Mouse (Mus musculus): ENCODE results near the gene Socs3. TPM values are rescaled to one million over a fixed set of nuclear protein-coding genes. Genes with fewer than 3 reads are reported as not detected.

The Socs3 gene
- total RNA-seq (2014; rRNA removed) (7.8 and 11.0 TPM in 2 replicates), polyA plus RNA-seq (2015; fragmentation: Nextera tagmentation; extraction: Ambion mirVana) (6.5 and 8.4 TPM in 2 replicates)

DNA sequence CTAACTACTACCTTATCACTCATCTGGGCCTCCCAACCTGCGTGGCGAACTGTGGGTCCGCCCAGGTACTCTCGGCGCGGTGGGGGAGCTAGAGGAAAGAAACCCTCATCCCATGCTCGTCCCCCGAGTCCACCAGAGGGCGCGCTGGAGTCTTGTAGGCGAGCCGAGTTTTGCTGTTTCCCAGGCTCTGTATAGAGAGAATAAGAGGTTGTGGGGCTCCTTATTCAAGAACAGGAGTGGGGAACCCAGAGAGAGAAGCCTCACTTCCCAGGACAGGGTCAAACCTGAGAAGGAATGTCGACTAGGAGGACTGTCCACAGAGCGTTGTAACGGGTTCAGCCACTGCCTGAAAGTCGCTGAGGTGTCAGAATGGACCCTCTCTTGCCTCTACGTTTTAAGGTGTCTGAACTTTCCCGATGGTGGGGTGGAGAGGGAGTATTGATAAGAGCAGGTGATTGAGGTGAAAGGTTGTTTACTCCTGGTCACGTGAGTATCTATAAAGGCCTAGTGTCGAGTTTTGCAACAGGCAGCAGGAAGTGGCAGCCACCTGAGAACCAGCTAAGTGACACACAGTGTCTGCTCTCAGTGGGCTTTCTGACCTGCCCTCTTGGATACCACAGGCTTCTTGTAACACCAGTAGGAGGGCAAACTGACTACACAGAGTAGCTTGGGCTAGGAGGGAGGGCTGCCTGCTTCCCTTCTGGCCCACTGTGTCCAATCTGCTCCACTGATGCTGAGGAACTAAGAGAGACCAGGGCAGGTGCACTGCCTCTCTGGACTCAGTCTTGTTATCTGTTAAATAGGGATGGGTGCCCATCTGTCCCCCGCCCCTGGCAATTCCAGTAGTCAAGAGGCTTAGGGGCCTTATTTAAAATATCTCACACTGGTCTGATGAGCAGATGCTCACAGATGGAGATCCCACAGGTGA, at the start of gene Socs3:
Socs3 (minus strand) TSS at position 103 of the 928 bp plus-strand sequence.
- 11% methylated on average over 21 of the region's 21 CpGs for WGBS
- ATAC-seq, result peak; percentile 75
- peaks cover 17% of the 10 kb centered on the region for H3K4me1 ChIP-seq (ENCODE audit: insufficient read depth)

DNA sequence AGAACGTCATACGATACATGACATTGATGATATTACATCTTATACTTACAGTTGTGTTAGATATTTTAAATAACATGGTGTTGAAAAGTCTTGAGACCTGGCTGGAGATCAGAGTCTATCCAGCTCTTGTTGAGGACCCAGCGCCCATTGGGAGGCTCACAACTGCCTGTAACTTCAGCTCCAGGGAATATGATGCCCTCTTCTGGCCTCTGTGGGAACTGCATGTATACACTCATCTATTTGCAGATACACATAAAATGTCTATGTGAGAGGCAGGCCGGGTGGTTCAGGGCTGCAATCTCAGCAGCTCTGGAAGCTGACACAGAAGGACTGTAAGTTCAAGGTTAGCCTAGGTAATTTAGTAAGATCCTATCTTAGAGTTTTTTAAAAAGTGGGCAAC, 48.5 kb upstream of the Socs3 start:
- ATAC-seq (no peak), DNase-seq (no peak)
- Histone ChIP-seq H3K9ac (no peak overlapping the region), H3K4me1 (ENCODE audit: insufficient read depth) (no peaks in the 10 kb centered on the region), H3K9me3 (ENCODE audit: low read length) (no peaks in the 10 kb centered on the region), H3K4me2 (ENCODE audit: low read depth) (no peak overlapping the region), H3K36me3 (ENCODE audit: insufficient read depth) (peaks cover 36% of the 10 kb centered on the region; the same call in 1 of the 2 replicates), H3K27me3 (ENCODE audit: insufficient read depth, low read length) (no peaks in the 10 kb centered on the region), H3K4me3 (ENCODE audit: low read depth, low read length) (no peak overlapping the region), H3K27ac (ENCODE audit: low read depth, low read length) (no peak overlapping the region)
- peak; percentile 56 for TF ChIP-seq CTCF (IDR thresholded peaks at IDR 0.05; ENCODE audit: low read depth)
- 93% methylated on average over 4 of the region's 4 CpGs for WGBS

More for the DNA sequence above, at the start of gene Socs3:
- Histone ChIP-seq H3K9ac (peak within 1 kb of the TSS; percentile 76), H3K4me3 (ENCODE audit: low read depth, low read length) (peak within 1 kb of the TSS; percentile 62), H3K4me2 (ENCODE audit: low read depth) (peak within 1 kb of the TSS; percentile 95), H3K27ac (ENCODE audit: low read depth, low read length) (peak within 1 kb of the TSS; percentile 72), H3K9me3 (ENCODE audit: low read length) (no peaks in the 10 kb centered on the region), H3K27me3 (ENCODE audit: insufficient read depth, low read length) (no peaks in the 10 kb centered on the region), H3K36me3 (ENCODE audit: insufficient read depth) (no peaks in the 10 kb centered on the region)
- DNase-seq, result peak; percentile 95
- peak; percentile 94 for TF ChIP-seq CTCF (IDR thresholded peaks at IDR 0.05; ENCODE audit: low read depth)

- Histone ChIP-seq H3K9ac (no peak overlapping the region), H3K27ac (ENCODE audit: low read depth, low read length) (no peak overlapping the region), H3K36me3 (ENCODE audit: insufficient read depth) (peaks cover 23% of the 10 kb centered on the region; the same call in 1 of the 2 replicates), H3K9me3 (ENCODE audit: low read length) (no peaks in the 10 kb centered on the region), H3K27me3 (ENCODE audit: insufficient read depth, low read length) (no peaks in the 10 kb centered on the region), H3K4me3 (ENCODE audit: low read depth, low read length) (no peak overlapping the region), H3K4me2 (ENCODE audit: low read depth) (no peak overlapping the region), H3K4me1 (ENCODE audit: insufficient read depth) (no peaks in the 10 kb centered on the region)
- no peak for DNase-seq
- no peak for ATAC-seq
- no peak for TF ChIP-seq CTCF (IDR thresholded peaks at IDR 0.05; ENCODE audit: low read depth)
- WGBS, result 91% methylated on average over 8 of the region's 8 CpGs
These were observed 45.7 kb upstream of the Socs3 start for GRCm38 (mm10) chr11:118015381-118016145.

GRCm38 (mm10) chr11:118014391-118014995, 44.6 kb upstream of the Socs3 start:
- Histone ChIP-seq H3K4me2 (ENCODE audit: low read depth) (no peak overlapping the region), H3K4me3 (ENCODE audit: low read depth, low read length) (no peak overlapping the region), H3K27ac (ENCODE audit: low read depth, low read length) (no peak overlapping the region), H3K4me1 (ENCODE audit: insufficient read depth) (no peaks in the 10 kb centered on the region), H3K27me3 (ENCODE audit: insufficient read depth, low read length) (no peaks in the 10 kb centered on the region), H3K9ac (no peak overlapping the region), H3K36me3 (ENCODE audit: insufficient read depth) (peaks cover 13% of the 10 kb centered on the region; the same call in 1 of the 2 replicates), H3K9me3 (ENCODE audit: low read length) (no peaks in the 10 kb centered on the region)
- 88% methylated on average over 12 of the region's 12 CpGs for WGBS
- DNase-seq (no peak), ATAC-seq (no peak)
- TF ChIP-seq CTCF (IDR thresholded peaks at IDR 0.05; ENCODE audit: low read depth), result no peak

- H3K27me3 ChIP-seq (ENCODE audit: insufficient read depth, low read length), result no peaks in the 10 kb centered on the region
- H3K4me3 ChIP-seq (ENCODE audit: low read depth, low read length), result no peak overlapping the region
- peaks cover 10% of the 10 kb centered on the region; the same call in 1 of the 2 replicates for H3K36me3 ChIP-seq (ENCODE audit: insufficient read depth)
- no peak for DNase-seq
- H3K4me1 ChIP-seq (ENCODE audit: insufficient read depth), result no peaks in the 10 kb centered on the region
- TF ChIP-seq CTCF (IDR thresholded peaks at IDR 0.05; ENCODE audit: low read depth), result no peak
- H3K27ac ChIP-seq (ENCODE audit: low read depth, low read length), result no peak overlapping the region
- whole genome bisulfite sequencing, result 77% methylated on average over 2 of the region's 2 CpGs
- ATAC-seq, result no peak
- H3K4me2 ChIP-seq (ENCODE audit: low read depth), result no peak overlapping the region
- H3K9me3 ChIP-seq (ENCODE audit: low read length), result no peaks in the 10 kb centered on the region
- H3K9ac ChIP-seq, result no peak overlapping the region
These were observed 43.5 kb upstream of the Socs3 start for GRCm38 (mm10) chr11:118013339-118013738.

DNA sequence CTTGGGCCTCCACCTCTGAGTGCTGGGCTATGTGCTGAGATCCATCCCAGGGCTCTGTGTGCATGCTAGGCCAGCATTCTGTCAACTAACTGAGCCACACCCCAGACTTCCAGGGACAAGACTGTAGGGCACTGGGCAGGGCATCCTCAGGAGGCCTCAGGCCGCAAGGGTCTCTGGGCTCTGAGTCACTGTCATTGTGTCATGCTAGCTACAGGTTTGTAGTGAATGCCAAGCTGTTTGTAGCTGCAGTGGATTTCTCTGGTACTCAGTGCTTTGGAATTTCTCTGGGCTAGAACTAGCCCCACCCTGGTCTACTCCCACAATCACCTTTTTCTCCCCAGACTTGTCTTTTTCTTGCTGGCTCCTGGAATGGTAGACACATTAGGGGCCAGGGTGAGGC, 42.7 kb upstream of the Socs3 start:
- no peak for DNase-seq
- peaks cover 8% of the 10 kb centered on the region; the same call in 1 of the 2 replicates for H3K36me3 ChIP-seq (ENCODE audit: insufficient read depth)
- no peaks in the 10 kb centered on the region for H3K27me3 ChIP-seq (ENCODE audit: insufficient read depth, low read length)
- WGBS, result 95% methylated on average over 1 of the region's 1 CpGs
- H3K4me2 ChIP-seq (ENCODE audit: low read depth), result no peak overlapping the region
- no peak for TF ChIP-seq CTCF (IDR thresholded peaks at IDR 0.05; ENCODE audit: low read depth)
- no peak overlapping the region for H3K27ac ChIP-seq (ENCODE audit: low read depth, low read length)
- no peak overlapping the region for H3K4me3 ChIP-seq (ENCODE audit: low read depth, low read length)
- H3K4me1 ChIP-seq (ENCODE audit: insufficient read depth), result no peaks in the 10 kb centered on the region
- H3K9me3 ChIP-seq (ENCODE audit: low read length), result no peaks in the 10 kb centered on the region
- no peak for ATAC-seq
- H3K9ac ChIP-seq, result no peak overlapping the region
